Mouse (Mus musculus): Measurements from ENCODE around the gene Slitrk4. TPM values are rescaled to one million over a fixed set of nuclear protein-coding genes. Genes with fewer than 3 reads are reported as not detected.

Slitrk4 gene
- 23.3 and 27.5 TPM in 2 replicates for polyA plus RNA-seq (2014; fragmentation: Nextera tagmentation; extraction: Ambion mirVana)

GRCm38 (mm10) chrX:64276290-64277125 is at the start of gene Slitrk4:
Gene Slitrk4, minus strand, starts transcription at chrX:64276996.
- peak within 1 kb of the TSS; percentile 79 for H3K27ac ChIP-seq
- peak within 1 kb of the TSS; percentile 58 for H3K4me3 ChIP-seq (replicated peaks; ENCODE audit: low read length)
- WGBS = 12% methylated on average over 54 of the region's 54 CpGs
- ATAC-seq (ENCODE audit: low FRiP score) = peak; percentile 80
- H3K36me3 ChIP-seq (replicated peaks; ENCODE audit: control insufficient read depth, insufficient read depth) = no peaks in the 10 kb centered on the region
- H3K27me3 ChIP-seq (ENCODE audit: control insufficient read depth, insufficient read depth, low read length) = no peaks in the 10 kb centered on the region
- H3K4me1 ChIP-seq (replicated peaks; ENCODE audit: control insufficient read depth, insufficient read depth, low read length) = no peaks in the 10 kb centered on the region
- peak within 1 kb of the TSS; percentile 52 for H3K4me2 ChIP-seq (replicated peaks)
- peak within 1 kb of the TSS; percentile 68 for H3K9ac ChIP-seq
- DNase-seq (ENCODE audit: low spot score) = peak; percentile 56
- no peaks in the 10 kb centered on the region for H3K9me3 ChIP-seq (ENCODE audit: control insufficient read depth, low read length)

- DNase-seq (ENCODE audit: low spot score) (no peak), ATAC-seq (ENCODE audit: low FRiP score) (no peak)
- Histone ChIP-seq H3K4me1 (replicated peaks; ENCODE audit: control insufficient read depth, insufficient read depth, low read length) (no peaks in the 10 kb centered on the region), H3K9me3 (ENCODE audit: control insufficient read depth, low read length) (no peaks in the 10 kb centered on the region), H3K27ac (no peak overlapping the region), H3K27me3 (ENCODE audit: control insufficient read depth, insufficient read depth, low read length) (no peaks in the 10 kb centered on the region), H3K4me2 (replicated peaks) (no peak overlapping the region), H3K36me3 (replicated peaks; ENCODE audit: control insufficient read depth, insufficient read depth) (no peaks in the 10 kb centered on the region), H3K9ac (no peak overlapping the region), H3K4me3 (replicated peaks; ENCODE audit: low read length) (no peak overlapping the region)
- 73% methylated on average over 2 of the region's 2 CpGs for WGBS
These were observed 42.7 kb upstream of the Slitrk4 start for GRCm38 (mm10) chrX:64319501-64319900.

DNA sequence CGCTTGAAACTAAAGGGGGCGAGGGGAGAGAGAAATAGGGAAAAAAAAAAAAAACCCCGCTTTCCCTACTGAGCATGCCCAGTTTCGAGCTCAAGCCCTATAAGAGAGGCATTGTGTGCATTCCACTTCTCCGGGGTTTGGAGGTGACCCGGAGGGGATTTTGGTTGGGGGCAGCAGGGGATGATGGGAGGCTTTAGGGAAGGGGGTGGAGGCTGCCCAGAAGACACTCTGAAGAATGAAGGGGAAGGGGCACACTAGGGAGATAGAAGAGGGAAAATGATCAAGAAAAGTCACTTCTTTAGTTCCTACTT is 1.1 kb upstream of the Slitrk4 start:
- Histone ChIP-seq H3K36me3 (replicated peaks; ENCODE audit: control insufficient read depth, insufficient read depth) (no peaks in the 10 kb centered on the region), H3K4me2 (replicated peaks) (peak overlapping the region; percentile 52), H3K9me3 (ENCODE audit: control insufficient read depth, low read length) (no peaks in the 10 kb centered on the region), H3K9ac (peak overlapping the region; percentile 68; the same call in 1 of the 2 replicates), H3K4me3 (replicated peaks; ENCODE audit: low read length) (peak overlapping the region; percentile 58), H3K27me3 (ENCODE audit: control insufficient read depth, insufficient read depth, low read length) (no peaks in the 10 kb centered on the region), H3K27ac (no peak overlapping the region; the same call in 1 of the 2 replicates), H3K4me1 (replicated peaks; ENCODE audit: control insufficient read depth, insufficient read depth, low read length) (no peaks in the 10 kb centered on the region)
- ATAC-seq (ENCODE audit: low FRiP score) (no peak; the same call in 1 of the 2 replicates), DNase-seq (ENCODE audit: low spot score) (no peak)
- 12% methylated on average over 5 of the region's 6 CpGs for WGBS

DNA sequence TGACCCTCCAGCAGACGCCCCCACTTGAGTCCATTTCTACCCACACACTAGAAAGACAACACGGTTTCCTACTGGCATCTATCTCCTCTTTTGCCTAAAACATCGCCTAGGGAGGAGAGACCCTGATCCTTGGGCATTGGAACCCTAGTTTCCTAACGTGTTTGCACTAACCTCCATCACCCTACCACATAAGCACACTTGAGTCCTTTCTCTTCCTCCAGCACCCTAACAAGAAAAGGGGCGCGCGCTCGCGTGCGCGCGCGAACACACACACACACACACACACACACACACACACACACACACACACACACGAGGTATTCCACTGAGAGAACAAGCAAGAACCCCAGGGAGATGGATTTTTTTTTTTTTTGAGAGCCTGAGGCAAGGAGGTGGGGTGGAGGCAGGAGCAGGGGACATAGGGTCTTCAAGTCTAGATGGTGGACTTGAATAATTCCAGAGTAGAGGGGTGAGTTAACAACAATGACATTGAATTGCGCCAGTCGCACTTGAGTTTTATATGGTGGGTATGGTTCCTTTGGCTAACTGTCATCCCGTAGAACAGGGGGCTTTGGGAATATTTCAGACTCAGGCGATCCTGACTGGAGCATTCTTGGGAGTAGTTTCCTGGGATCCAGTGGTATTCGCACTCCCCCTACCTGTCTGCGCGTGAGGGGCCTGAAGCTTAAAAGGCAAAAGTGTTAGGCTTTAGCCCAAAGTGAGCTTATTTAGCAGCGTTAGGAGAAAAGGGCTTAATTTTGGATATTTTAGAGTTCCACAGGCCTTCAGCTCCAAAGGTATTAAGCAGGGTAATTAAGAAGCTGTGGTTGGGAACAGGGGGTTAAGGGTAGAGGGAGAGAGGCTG is 562 bp upstream of the Slitrk4 start:
- Histone ChIP-seq H3K27me3 (ENCODE audit: control insufficient read depth, insufficient read depth, low read length) (no peaks in the 10 kb centered on the region), H3K9ac (peak overlapping the region; percentile 68), H3K4me2 (replicated peaks) (peak overlapping the region; percentile 52), H3K36me3 (replicated peaks; ENCODE audit: control insufficient read depth, insufficient read depth) (no peaks in the 10 kb centered on the region), H3K9me3 (ENCODE audit: control insufficient read depth, low read length) (no peaks in the 10 kb centered on the region), H3K27ac (peak overlapping the region; percentile 79), H3K4me3 (replicated peaks; ENCODE audit: low read length) (peak overlapping the region; percentile 58), H3K4me1 (replicated peaks; ENCODE audit: control insufficient read depth, insufficient read depth, low read length) (no peaks in the 10 kb centered on the region)
- ATAC-seq (ENCODE audit: low FRiP score) (peak; percentile 31), DNase-seq (ENCODE audit: low spot score) (peak; percentile 27)
- 18% methylated on average over 22 of the region's 22 CpGs for WGBS

GRCm38 (mm10) chrX:64275501-64276289 is 1.1 kb downstream of the Slitrk4 start:
- 13% methylated on average over 40 of the region's 41 CpGs for WGBS

GRCm38 (mm10) chrX:64263481-64263880 is 13.3 kb downstream of the Slitrk4 start:
- DNase-seq (ENCODE audit: low spot score) (no peak), ATAC-seq (ENCODE audit: low FRiP score) (no peak)
- no peaks in the 10 kb centered on the region for H3K9me3 ChIP-seq (ENCODE audit: control insufficient read depth, low read length)
- no peak overlapping the region for H3K9ac ChIP-seq
- WGBS = 69% methylated on average over 1 of the region's 1 CpGs
- H3K4me1 ChIP-seq (replicated peaks; ENCODE audit: control insufficient read depth, insufficient read depth, low read length) = no peaks in the 10 kb centered on the region
- no peaks in the 10 kb centered on the region for H3K36me3 ChIP-seq (replicated peaks; ENCODE audit: control insufficient read depth, insufficient read depth)
- no peak overlapping the region for H3K27ac ChIP-seq
- H3K27me3 ChIP-seq (ENCODE audit: control insufficient read depth, insufficient read depth, low read length) = no peaks in the 10 kb centered on the region
- H3K4me2 ChIP-seq (replicated peaks) = no peak overlapping the region
- H3K4me3 ChIP-seq (replicated peaks; ENCODE audit: low read length) = no peak overlapping the region

More at GRCm38 (mm10) chrX:64275501-64276289, 1.1 kb downstream of the Slitrk4 start:
- H3K4me1 ChIP-seq (replicated peaks; ENCODE audit: control insufficient read depth, insufficient read depth, low read length) = no peaks in the 10 kb centered on the region
- H3K4me2 ChIP-seq (replicated peaks) = peak overlapping the region; percentile 52
- H3K36me3 ChIP-seq (replicated peaks; ENCODE audit: control insufficient read depth, insufficient read depth) = no peaks in the 10 kb centered on the region
- peak overlapping the region; percentile 68 for H3K9ac ChIP-seq
- H3K27me3 ChIP-seq (ENCODE audit: control insufficient read depth, insufficient read depth, low read length) = no peaks in the 10 kb centered on the region
- H3K4me3 ChIP-seq (replicated peaks; ENCODE audit: low read length) = peak overlapping the region; percentile 58
- ATAC-seq (ENCODE audit: low FRiP score) (peak; percentile 68), DNase-seq (ENCODE audit: low spot score) (peak; percentile 38)
- peak overlapping the region; percentile 79 for H3K27ac ChIP-seq
- no peaks in the 10 kb centered on the region for H3K9me3 ChIP-seq (ENCODE audit: control insufficient read depth, low read length)

Other genes with a start within 250 kb of the Slitrk4 start
- gene Gm6760, start 124.8 kb downstream of the Slitrk4 start, polyA plus RNA-seq (2014; fragmentation: Nextera tagmentation; extraction: Ambion mirVana) = not detected in 2 replicates
- gene 3830417A13Rik, start 103.4 kb downstream of the Slitrk4 start, polyA plus RNA-seq (2014; fragmentation: Nextera tagmentation; extraction: Ambion mirVana) = not detected in 2 replicates

All from hindbrain, embryonic 14.5 days (tissue).